Mouse (Mus musculus): ENCODE data around the gene D430042O09Rik. TPM values are rescaled to one million over a fixed set of nuclear protein-coding genes. Genes with fewer than 3 reads are reported as not detected.

D430042O09Rik gene
- polyA plus RNA-seq, 1 experiment from 2014 or later = 10.6 TPM

GRCm38 (mm10) chr7:125900386-125901161, 192.9 kb downstream of the D430042O09Rik start:
- H3K27ac ChIP-seq = no peak overlapping the region
- no peak for ATAC-seq (ENCODE audit: insufficient number of reproducible peaks, insufficient read depth, low FRiP score, low TSS enrichment, low read depth)
- 54% methylated on average over 13 of the region's 13 CpGs for WGBS

GRCm38 (mm10) chr7:125920801-125921200, 213.1 kb downstream of the D430042O09Rik start:
- Histone ChIP-seq H3K36me3 (no peaks in the 10 kb centered on the region), H3K4me1 (replicated peaks) (0 out of 2 replicates have a peak, but pooled peaks cover 4% of the 10 kb centered on the region), H3K9ac (replicated peaks) (no peak overlapping the region), H3K4me2 (no peak overlapping the region), H3K4me3 (replicated peaks) (no peak overlapping the region), H3K27ac (no peak overlapping the region), H3K27me3 (no peaks in the 10 kb centered on the region), H3K9me3 (no peaks in the 10 kb centered on the region)
- ATAC-seq (ENCODE audit: insufficient number of reproducible peaks, insufficient read depth, low FRiP score, low TSS enrichment, low read depth) = no peak
- 82% methylated on average over 5 of the region's 5 CpGs for WGBS

More at GRCm38 (mm10) chr7:125900386-125901161, 192.9 kb downstream of the D430042O09Rik start:
- Histone ChIP-seq H3K9me3 (no peaks in the 10 kb centered on the region), H3K4me2 (no peak overlapping the region), H3K27me3 (no peaks in the 10 kb centered on the region), H3K4me3 (replicated peaks) (no peak overlapping the region), H3K9ac (replicated peaks) (no peak overlapping the region), H3K36me3 (no peaks in the 10 kb centered on the region), H3K4me1 (replicated peaks) (peaks cover 8% of the 10 kb centered on the region; the same call in 1 of the 2 replicates)

GRCm38 (mm10) chr7:125924044-125924443, 216.4 kb downstream of the D430042O09Rik start:
- H3K4me2 ChIP-seq = no peak overlapping the region
- H3K27ac ChIP-seq = no peak overlapping the region
- no peak for ATAC-seq (ENCODE audit: insufficient number of reproducible peaks, insufficient read depth, low FRiP score, low TSS enrichment, low read depth)
- H3K9me3 ChIP-seq = no peaks in the 10 kb centered on the region
- no peaks in the 10 kb centered on the region for H3K27me3 ChIP-seq
- H3K9ac ChIP-seq (replicated peaks) = no peak overlapping the region
- H3K4me1 ChIP-seq (replicated peaks) = 0 out of 2 replicates have a peak, but pooled peaks cover 9% of the 10 kb centered on the region
- H3K4me3 ChIP-seq (replicated peaks) = no peak overlapping the region
- no peaks in the 10 kb centered on the region for H3K36me3 ChIP-seq
- WGBS = 81% methylated on average over 5 of the region's 5 CpGs

Other genes with a start within 250 kb of the D430042O09Rik start
- gene Nsmce1, start 216.3 kb upstream of the D430042O09Rik start, polyA plus RNA-seq (2016; fragmentation: Nextera tagmentation; extraction: Ambion mirVana) = 114 and 122 TPM in 2 replicates
- 4.6 and 4.8 TPM in 2 replicates for gene Il4ra, start 155.8 kb upstream of the D430042O09Rik start, polyA plus RNA-seq (2016; fragmentation: Nextera tagmentation; extraction: Ambion mirVana)
- gene Il21r, start 104.5 kb upstream of the D430042O09Rik start, polyA plus RNA-seq (2016; fragmentation: Nextera tagmentation; extraction: Ambion mirVana) = 0.20 and 0.54 TPM in 2 replicates
- gene Gtf3c1, start 108 bp upstream of the D430042O09Rik start, polyA plus RNA-seq (2016; fragmentation: Nextera tagmentation; extraction: Ambion mirVana) = 48.1 and 48.2 TPM in 2 replicates

Measured in limb, embryonic 12.5 days (tissue).